Mouse (Mus musculus): ENCODE data around the gene Pced1b. TPM values are rescaled to one million over a fixed set of nuclear protein-coding genes. Genes with fewer than 3 reads are reported as not detected.
A peak's percentile ranks its signal among the peaks of the same experiment; 100 is the strongest.
"Not testable (repeated sequence)": the region's sequence is repeated elsewhere in the genome, so short reads cannot be mapped to it uniquely, and the experiment has no call there.

Pced1b gene
- total RNA-seq, 2 experiments from 2014 or later: 4.8 to 5.1 TPM

- no peak for DNase-seq
Observed at GRCm38 (mm10) chr15:97342945-97343344, 96.0 kb downstream of the Pced1b start.

- no peak for DNase-seq
Observed at GRCm38 (mm10) chr15:97343921-97344320, 97.0 kb downstream of the Pced1b start.

GRCm38 (mm10) chr15:97345110-97345509, 98.2 kb downstream of the Pced1b start:
- no peak for DNase-seq

- DNase-seq: no peak
Observed at GRCm38 (mm10) chr15:97345917-97346316, 99.0 kb downstream of the Pced1b start.

- DNase-seq: no peak
Observed at GRCm38 (mm10) chr15:97346413-97346812, 99.5 kb downstream of the Pced1b start.

- DNase-seq: no peak
Observed at GRCm38 (mm10) chr15:97346897-97347296, 100.0 kb downstream of the Pced1b start.

- no peak for DNase-seq
Observed at GRCm38 (mm10) chr15:97348566-97349315, 101.8 kb downstream of the Pced1b start.

- DNase-seq: no peak
Observed at GRCm38 (mm10) chr15:97350528-97350927, 103.6 kb downstream of the Pced1b start.

GRCm38 (mm10) chr15:97351016-97351415, 104.1 kb downstream of the Pced1b start:
- DNase-seq: peak; percentile 41

- DNase-seq: no peak
Observed at GRCm38 (mm10) chr15:97351681-97352080, 104.8 kb downstream of the Pced1b start.

GRCm38 (mm10) chr15:97355676-97356303, 108.9 kb downstream of the Pced1b start:
- no peak for DNase-seq

- DNase-seq: no peak
Observed at GRCm38 (mm10) chr15:97357016-97357415, 110.1 kb downstream of the Pced1b start.

GRCm38 (mm10) chr15:97360842-97361770, 114.2 kb downstream of the Pced1b start:
- no peak for DNase-seq

GRCm38 (mm10) chr15:97361771-97362171, 114.9 kb downstream of the Pced1b start:
- DNase-seq: no peak

- not testable (repeated sequence) for DNase-seq
Observed at GRCm38 (mm10) chr15:97364271-97364670, 117.4 kb downstream of the Pced1b start.

GRCm38 (mm10) chr15:97364968-97365367, 118.1 kb downstream of the Pced1b start:
- no peak for DNase-seq

- no peak for DNase-seq
Observed at GRCm38 (mm10) chr15:97368035-97368608, 121.2 kb downstream of the Pced1b start.

- no peak for DNase-seq
Observed at GRCm38 (mm10) chr15:97368631-97369030, 121.7 kb downstream of the Pced1b start.

GRCm38 (mm10) chr15:97369144-97369543, 122.2 kb downstream of the Pced1b start:
- no peak for DNase-seq

GRCm38 (mm10) chr15:97370880-97371279, 124.0 kb downstream of the Pced1b start:
- DNase-seq: no peak

- DNase-seq: not testable (repeated sequence)
Observed at GRCm38 (mm10) chr15:97372043-97372442, 125.1 kb downstream of the Pced1b start.

- no peak for DNase-seq
Observed at GRCm38 (mm10) chr15:97372611-97373131, 125.8 kb downstream of the Pced1b start.

Data from heart, postnatal 4 days (tissue).